Mouse (Mus musculus) liver, postnatal 0 days (tissue): Measurements from ENCODE around the gene Prune1.
A peak's percentile ranks its signal among the peaks of the same experiment; 100 is the strongest.

Experiments used
- CTCF ChIP-seq: sonication (generic); IDR thresholded peaks from 2 replicates; pipeline ENCODE4 v1.5.1; 2016; ENCODE audit warnings: antibody characterized with exemption, low read depth
- EP300 ChIP-seq: IDR thresholded peaks from 2 replicates; pipeline ENCODE4 v1.6.1; 2016; ENCODE audit warnings: antibody characterized with exemption, low read depth, mild to moderate bottlenecking

DNA sequence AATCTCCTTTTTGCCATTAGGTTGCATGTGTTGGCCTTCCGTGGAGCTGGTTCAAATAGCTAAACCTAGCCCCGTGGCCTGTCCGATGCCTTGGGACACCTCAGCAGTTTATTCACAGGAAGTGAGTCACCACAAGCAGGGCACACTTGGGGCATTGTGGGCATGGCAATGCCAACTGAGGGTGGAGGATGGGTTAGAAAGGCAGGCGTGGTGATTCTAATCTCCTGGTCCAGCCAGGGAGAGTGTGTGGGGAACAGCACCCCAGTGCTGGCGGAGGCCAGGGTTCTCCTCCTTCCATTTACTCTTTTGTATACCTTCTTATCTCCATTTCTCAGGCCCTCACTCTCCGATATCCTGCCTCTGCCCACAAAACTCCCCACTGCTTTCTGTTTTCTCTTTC lies 30.7 kb upstream of the Prune1 start:
- peak; percentile 50 for TF ChIP-seq EP300
- TF ChIP-seq CTCF, result no peak
